In genomic region chr9:29961954-29962867, GRCm38 (mm10) we compare ENCODE assay signal across 7 mouse cellular contexts. TPM values are rescaled to one million over a fixed set of nuclear protein-coding genes. Genes with fewer than 3 reads are reported as not detected.
DNase-seq lines count a peak whose midpoint lies in the region; ATAC-seq lines count a peak whose summit lies in the region.

No protein-coding gene starts in this region.

- no peaks in the 10 kb centered on the region for H3K9me3 ChIP-seq in embryonic facial prominence, embryonic 14.5 days (ENCODE audit: control insufficient read depth, low read length)
- no peaks in the 10 kb centered on the region for H3K9me3 ChIP-seq in hindbrain, embryonic 16.5 days (ENCODE audit: control insufficient read depth, low read length)
- H3K9me3 ChIP-seq in liver, embryonic 12.5 days (replicated peaks) = no peaks in the 10 kb centered on the region

- H3K9ac ChIP-seq in embryonic facial prominence, embryonic 14.5 days (ENCODE audit: low read depth, low read length) = peak overlapping the region; percentile 52
- peak overlapping the region; percentile 70 for H3K9ac ChIP-seq in hindbrain, embryonic 16.5 days (ENCODE audit: low read depth, low read length)
- H3K9ac ChIP-seq in liver, embryonic 12.5 days = no peak overlapping the region

- ATAC-seq in embryonic facial prominence, embryonic 14.5 days (ENCODE audit: low read depth) = no peak; the same call in 1 of the 2 replicates
- ATAC-seq in hindbrain, embryonic 16.5 days = peak; percentile 76
- no peak for ATAC-seq in liver, embryonic 12.5 days

- H3K27me3 ChIP-seq in embryonic facial prominence, embryonic 14.5 days (replicated peaks; ENCODE audit: control insufficient read depth, insufficient read depth, low read length) = peaks cover 35% of the 10 kb centered on the region
- no peaks in the 10 kb centered on the region for H3K27me3 ChIP-seq in hindbrain, embryonic 16.5 days (replicated peaks; ENCODE audit: control insufficient read depth, insufficient read depth, low read length)
- peaks cover 26% of the 10 kb centered on the region for H3K27me3 ChIP-seq in liver, embryonic 12.5 days (replicated peaks)

- WGBS in embryonic facial prominence, embryonic 14.5 days = under 1% methylated on average over 38 of the region's 38 CpGs
- WGBS in hindbrain, embryonic 16.5 days = under 1% methylated on average over 38 of the region's 38 CpGs
- 4% methylated on average over 38 of the region's 38 CpGs for whole genome bisulfite sequencing in liver, embryonic 12.5 days (ENCODE audit: insufficient replicate concordance)

- peaks cover 7% of the 10 kb centered on the region for H3K4me1 ChIP-seq in embryonic facial prominence, embryonic 14.5 days (ENCODE audit: control insufficient read depth, insufficient read depth, low read length)
- H3K4me1 ChIP-seq in hindbrain, embryonic 16.5 days (ENCODE audit: control insufficient read depth, insufficient read depth, low read depth, low read length) = peaks cover 23% of the 10 kb centered on the region
- no peaks in the 10 kb centered on the region for H3K4me1 ChIP-seq in liver, embryonic 12.5 days

- DNase-seq in ES-CJ7 (ENCODE audit: low read depth, low spot score) = peak; percentile 5
- peak; percentile 13 for DNase-seq in adrenal gland, postnatal 14 days
- peak; percentile 42 for DNase-seq in embryonic facial prominence, embryonic 14.5 days (ENCODE audit: low spot score)
- peak; percentile 40 for DNase-seq in right cerebral cortex, postnatal 14 days
- DNase-seq in urinary bladder, postnatal 4 days (ENCODE audit: low spot score in 2 of 2) = no peak

- peak overlapping the region; percentile 35 for H3K4me3 ChIP-seq in embryonic facial prominence, embryonic 14.5 days (ENCODE audit: low read depth, low read length)
- peak overlapping the region; percentile 56 for H3K4me3 ChIP-seq in hindbrain, embryonic 16.5 days (ENCODE audit: low read length)
- peak overlapping the region; percentile 27 for H3K4me3 ChIP-seq in liver, embryonic 12.5 days

- H3K4me2 ChIP-seq in embryonic facial prominence, embryonic 14.5 days (ENCODE audit: low read depth, low read length) = peak overlapping the region; percentile 63
- peak overlapping the region; percentile 72 for H3K4me2 ChIP-seq in hindbrain, embryonic 16.5 days (ENCODE audit: low read length)
- peak overlapping the region; percentile 53 for H3K4me2 ChIP-seq in liver, embryonic 12.5 days

- no peaks in the 10 kb centered on the region for H3K36me3 ChIP-seq in embryonic facial prominence, embryonic 14.5 days (ENCODE audit: control insufficient read depth, insufficient read depth, low read length)
- no peaks in the 10 kb centered on the region for H3K36me3 ChIP-seq in hindbrain, embryonic 16.5 days (ENCODE audit: control insufficient read depth, insufficient read depth, low read length)
- H3K36me3 ChIP-seq in liver, embryonic 12.5 days = no peaks in the 10 kb centered on the region

- no peak overlapping the region for H3K27ac ChIP-seq in embryonic facial prominence, embryonic 14.5 days (replicated peaks; ENCODE audit: low read depth, low read length)
- peak overlapping the region; percentile 84 for H3K27ac ChIP-seq in hindbrain, embryonic 16.5 days (ENCODE audit: low read depth, low read length)
- H3K27ac ChIP-seq in liver, embryonic 12.5 days = no peak overlapping the region

RNA-seq across cellular contexts. Expression of gene Ntm, which starts 0.7 kb away (rescaled TPM):
- 1.3 and 1.7 TPM in 2 replicates for total RNA-seq in adrenal gland, postnatal 14 days (2021)
- polyA plus RNA-seq in embryonic facial prominence, embryonic 14.5 days (2014; fragmentation: Nextera tagmentation; extraction: Ambion mirVana) = 28.2 and 34.7 TPM in 2 replicates
- 244 and 264 TPM in 2 replicates for polyA plus RNA-seq in hindbrain, embryonic 16.5 days (2015; fragmentation: Nextera tagmentation; extraction: Ambion mirVana)
- 1.7 and 2.2 TPM in 2 replicates for polyA plus RNA-seq in liver, embryonic 12.5 days (2016; fragmentation: Nextera tagmentation; extraction: Ambion mirVana)

Comparison
In these comparisons a context has a peak if more than half of its experiments do, and no peak if none do; other contexts are left out.
1. DNase-seq: peak in ES-CJ7 (single experiment), adrenal gland, postnatal 14 days (single experiment), embryonic facial prominence, embryonic 14.5 days (single experiment) and right cerebral cortex, postnatal 14 days (single experiment); none in urinary bladder, postnatal 4 days (0 of 2).
2. Peak in every context shown above with its lines, with median percentiles within 50 percentile points of each other: H3K4me2 ChIP-seq and H3K4me3 ChIP-seq.